Mouse (Mus musculus): ENCODE measurements around the gene Rrbp1. TPM values are rescaled to one million over a fixed set of nuclear protein-coding genes. Genes with fewer than 3 reads are reported as not detected.

The Rrbp1 gene
- polyA plus RNA-seq (2015; fragmentation: Nextera tagmentation; extraction: Ambion mirVana), result 74.3 and 74.7 TPM in 2 replicates

- peak; percentile 98 for DNase-seq
- under 1% methylated on average over 53 of the region's 53 CpGs for WGBS (ENCODE audit: insufficient replicate concordance)
- no peaks in the 10 kb centered on the region for H3K27me3 ChIP-seq (ENCODE audit: insufficient read depth, low read length)
- peak within 1 kb of the TSS; percentile 98 for H3K9ac ChIP-seq (replicated peaks)
- TF ChIP-seq EP300 (IDR thresholded peaks at IDR 0.05; ENCODE audit: low read depth) (no peak), CTCF (IDR thresholded peaks at IDR 0.05; ENCODE audit: low read depth) (no peak)
- peaks cover 48% of the 10 kb centered on the region for H3K4me1 ChIP-seq (ENCODE audit: insufficient read depth)
- H3K9me3 ChIP-seq (ENCODE audit: low read length), result no peaks in the 10 kb centered on the region
- peak within 1 kb of the TSS; percentile 100 for H3K27ac ChIP-seq (ENCODE audit: low read depth)
- H3K4me2 ChIP-seq (ENCODE audit: low read depth, low read length), result peak within 1 kb of the TSS; percentile 87
- peaks cover 6% of the 10 kb centered on the region; the same call in 1 of the 2 replicates for H3K36me3 ChIP-seq (replicated peaks; ENCODE audit: insufficient read depth, low read length)
- peak within 1 kb of the TSS; percentile 83 for H3K4me3 ChIP-seq (ENCODE audit: low read depth, low read length)
- peak; percentile 91 for ATAC-seq
Measured at GRCm38 (mm10) chr2:144011080-144011551, at the start of gene Rrbp1. Rrbp1 (minus strand) TSS chr2:144011263.

- Histone ChIP-seq H3K4me3 (ENCODE audit: low read depth, low read length) (no peak overlapping the region), H3K4me2 (ENCODE audit: low read depth, low read length) (no peak overlapping the region), H3K9ac (replicated peaks) (no peak overlapping the region), H3K36me3 (replicated peaks; ENCODE audit: insufficient read depth, low read length) (no peaks in the 10 kb centered on the region), H3K27ac (ENCODE audit: low read depth) (no peak overlapping the region), H3K27me3 (ENCODE audit: insufficient read depth, low read length) (no peaks in the 10 kb centered on the region), H3K4me1 (ENCODE audit: insufficient read depth) (no peaks in the 10 kb centered on the region), H3K9me3 (ENCODE audit: low read length) (no peaks in the 10 kb centered on the region)
- TF ChIP-seq EP300 (IDR thresholded peaks at IDR 0.05; ENCODE audit: low read depth), result no peak
- no peak for TF ChIP-seq CTCF (IDR thresholded peaks at IDR 0.05; ENCODE audit: low read depth)
- ATAC-seq (no peak), DNase-seq (no peak)
- WGBS (ENCODE audit: insufficient replicate concordance), result 88% methylated on average over 2 of the region's 2 CpGs
Measured at GRCm38 (mm10) chr2:144057735-144058134, 46.7 kb upstream of the Rrbp1 start.

GRCm38 (mm10) chr2:144052410-144053065 lies 41.5 kb upstream of the Rrbp1 start:
- Histone ChIP-seq H3K4me2 (ENCODE audit: low read depth, low read length) (no peak overlapping the region), H3K4me3 (ENCODE audit: low read depth, low read length) (no peak overlapping the region), H3K27me3 (ENCODE audit: insufficient read depth, low read length) (no peaks in the 10 kb centered on the region), H3K27ac (ENCODE audit: low read depth) (no peak overlapping the region), H3K9ac (replicated peaks) (no peak overlapping the region), H3K36me3 (replicated peaks; ENCODE audit: insufficient read depth, low read length) (no peaks in the 10 kb centered on the region), H3K4me1 (ENCODE audit: insufficient read depth) (no peaks in the 10 kb centered on the region), H3K9me3 (ENCODE audit: low read length) (no peaks in the 10 kb centered on the region)
- TF ChIP-seq EP300 (IDR thresholded peaks at IDR 0.05; ENCODE audit: low read depth) (no peak), CTCF (IDR thresholded peaks at IDR 0.05; ENCODE audit: low read depth) (no peak)
- ATAC-seq, result no peak
- WGBS (ENCODE audit: insufficient replicate concordance), result 81% methylated on average over 8 of the region's 8 CpGs
- DNase-seq, result no peak

GRCm38 (mm10) chr2:144050861-144051260 lies 39.8 kb upstream of the Rrbp1 start:
- DNase-seq (no peak), ATAC-seq (no peak)
- no peaks in the 10 kb centered on the region for H3K9me3 ChIP-seq (ENCODE audit: low read length)
- 67% methylated on average over 6 of the region's 6 CpGs for WGBS (ENCODE audit: insufficient replicate concordance)
- no peak overlapping the region for H3K9ac ChIP-seq (replicated peaks)
- H3K4me3 ChIP-seq (ENCODE audit: low read depth, low read length), result no peak overlapping the region
- no peaks in the 10 kb centered on the region for H3K4me1 ChIP-seq (ENCODE audit: insufficient read depth)
- TF ChIP-seq CTCF (IDR thresholded peaks at IDR 0.05; ENCODE audit: low read depth) (no peak), EP300 (IDR thresholded peaks at IDR 0.05; ENCODE audit: low read depth) (no peak)
- no peak overlapping the region for H3K4me2 ChIP-seq (ENCODE audit: low read depth, low read length)
- H3K27me3 ChIP-seq (ENCODE audit: insufficient read depth, low read length), result no peaks in the 10 kb centered on the region
- H3K36me3 ChIP-seq (replicated peaks; ENCODE audit: insufficient read depth, low read length), result no peaks in the 10 kb centered on the region
- no peak overlapping the region for H3K27ac ChIP-seq (ENCODE audit: low read depth)

GRCm38 (mm10) chr2:144050146-144050680 lies 39.1 kb upstream of the Rrbp1 start:
- DNase-seq (no peak), ATAC-seq (no peak)
- TF ChIP-seq EP300 (IDR thresholded peaks at IDR 0.05; ENCODE audit: low read depth) (no peak), CTCF (IDR thresholded peaks at IDR 0.05; ENCODE audit: low read depth) (no peak)

GRCm38 (mm10) chr2:144046916-144047315 lies 35.9 kb upstream of the Rrbp1 start:
- no peak for ATAC-seq
- Histone ChIP-seq H3K4me1 (ENCODE audit: insufficient read depth) (no peaks in the 10 kb centered on the region), H3K9me3 (ENCODE audit: low read length) (peaks cover 7% of the 10 kb centered on the region), H3K27me3 (ENCODE audit: insufficient read depth, low read length) (no peaks in the 10 kb centered on the region), H3K4me3 (ENCODE audit: low read depth, low read length) (no peak overlapping the region), H3K36me3 (replicated peaks; ENCODE audit: insufficient read depth, low read length) (no peaks in the 10 kb centered on the region), H3K9ac (replicated peaks) (no peak overlapping the region), H3K27ac (ENCODE audit: low read depth) (no peak overlapping the region), H3K4me2 (ENCODE audit: low read depth, low read length) (no peak overlapping the region)
- peak; percentile 18 for DNase-seq
- 38% methylated on average over 11 of the region's 11 CpGs for WGBS (ENCODE audit: insufficient replicate concordance)
- TF ChIP-seq EP300 (IDR thresholded peaks at IDR 0.05; ENCODE audit: low read depth) (no peak), CTCF (IDR thresholded peaks at IDR 0.05; ENCODE audit: low read depth) (no peak)

More at GRCm38 (mm10) chr2:144050146-144050680, 39.1 kb upstream of the Rrbp1 start:
- Histone ChIP-seq H3K9me3 (ENCODE audit: low read length) (no peaks in the 10 kb centered on the region), H3K27me3 (ENCODE audit: insufficient read depth, low read length) (no peaks in the 10 kb centered on the region), H3K4me3 (ENCODE audit: low read depth, low read length) (no peak overlapping the region), H3K27ac (ENCODE audit: low read depth) (no peak overlapping the region), H3K4me1 (ENCODE audit: insufficient read depth) (no peaks in the 10 kb centered on the region), H3K9ac (replicated peaks) (no peak overlapping the region), H3K4me2 (ENCODE audit: low read depth, low read length) (no peak overlapping the region), H3K36me3 (replicated peaks; ENCODE audit: insufficient read depth, low read length) (no peaks in the 10 kb centered on the region)
- 48% methylated on average over 8 of the region's 8 CpGs for WGBS (ENCODE audit: insufficient replicate concordance)
